Mouse (Mus musculus) intestine, postnatal 0 days (tissue): ENCODE results near the gene Gmfb. TPM values are rescaled to one million over a fixed set of nuclear protein-coding genes. Genes with fewer than 3 reads are reported as not detected.
A peak's percentile ranks its signal among the peaks of the same experiment; 100 is the strongest.
"Not testable (repeated sequence)": the region's sequence is repeated elsewhere in the genome, so short reads cannot be mapped to it uniquely, and the experiment has no call there.

Experiments
- ATAC-seq: fragments of 200-750 bp; cut with Nextera tagmentation; 2 replicates; pipeline ENCODE4 v1.8.0; 2017; ENCODE audit warnings: mild to moderate bottlenecking, moderate TSS enrichment, moderate library complexity
- H3K27ac ChIP-seq: fragments of 300-500 bp; sonication (generic); 2 replicates; pipeline ENCODE4 v1.5.1; 2014; ENCODE audit warnings: mild to moderate bottlenecking, low read depth, low read length, moderate library complexity
- H3K27me3 ChIP-seq: fragments of 300-500 bp; sonication (generic); replicated peaks from 2 replicates; pipeline ENCODE4 v1.6.1; 2014; ENCODE audit warnings: low read length, mixed read lengths; ENCODE audit not compliant: control insufficient read depth, insufficient read depth
- H3K36me3 ChIP-seq: fragments of 300-500 bp; sonication (generic); 2 replicates; pipeline ENCODE4 v1.6.1; 2014; ENCODE audit warnings: mild to moderate bottlenecking, moderate library complexity; ENCODE audit not compliant: control insufficient read depth, insufficient read depth
- H3K4me1 ChIP-seq: fragments of 300-500 bp; sonication (generic); replicated peaks from 2 replicates; pipeline ENCODE4 v1.6.1; 2014; ENCODE audit warnings: antibody characterized with exemption, low read length, mixed read lengths; ENCODE audit not compliant: control insufficient read depth, insufficient read depth
- H3K4me2 ChIP-seq: fragments of 300-500 bp; sonication (generic); replicated peaks from 2 replicates; pipeline ENCODE4 v1.6.1; 2014; ENCODE audit warnings: low read depth, mild to moderate bottlenecking, moderate library complexity
- H3K4me3 ChIP-seq: fragments of 300-500 bp; sonication (generic); 2 replicates; pipeline ENCODE4 v1.5.1; 2014; ENCODE audit warnings: low read depth, low read length
- H3K9ac ChIP-seq: fragments of 300-500 bp; sonication (generic); 2 replicates; pipeline ENCODE4 v1.6.1; 2014; ENCODE audit warnings: mild to moderate bottlenecking, low read depth, low read length
- H3K9me3 ChIP-seq: fragments of 300-500 bp; sonication (generic); 2 replicates; pipeline ENCODE4 v1.6.1; 2016; ENCODE audit warnings: mixed run types; ENCODE audit not compliant: control insufficient read depth
- CTCF ChIP-seq: sonication (generic); IDR thresholded peaks from 2 replicates; pipeline ENCODE4 v1.5.1; 2016; ENCODE audit warnings: low read depth, mild to moderate bottlenecking, control low read depth, antibody characterized with exemption, moderate library complexity
- WGBS: fragments of 180-500 bp; shearing (Covaris S2); extraction: QIAGEN DNeasy Blood & Tissue Kit; methylation state at CpG from one replicate; pipeline ENCODE4 v1.1.7; 2014; 5-methylcytosine and 5-hydroxymethylcytosine counted together
- polyA plus RNA-seq: library from polyadenylated mRNA; unstranded; fragments of >200 nt; fragmentation: Nextera tagmentation; extraction: Ambion mirVana; gene quantifications from 2 replicates; pipeline ENCODE4 v1.2.1, GENCODE M21; 2015

Gene Gmfb
- polyA plus RNA-seq, 1 experiment from 2014 or later = 53.9 TPM

GRCm38 (mm10) chr14:46823996-46824395, 2.0 kb upstream of the Gmfb start:
- TF ChIP-seq CTCF = no peak
- no peak for ATAC-seq
- Histone ChIP-seq H3K4me2 (no peak overlapping the region), H3K9ac (no peak overlapping the region), H3K4me3 (no peak overlapping the region), H3K4me1 (peaks cover 6% of the 10 kb centered on the region; the same call in 1 of the 2 replicates), H3K36me3 (no peaks in the 10 kb centered on the region), H3K27me3 (no peaks in the 10 kb centered on the region), H3K9me3 (no peaks in the 10 kb centered on the region), H3K27ac (no peak overlapping the region)
- WGBS = 44% methylated on average over 2 of the region's 2 CpGs

GRCm38 (mm10) chr14:46821271-46821872, 670 bp downstream of the Gmfb start:
- no peak for TF ChIP-seq CTCF
- peak overlapping the region; percentile 90 for H3K4me3 ChIP-seq
- no peaks in the 10 kb centered on the region for H3K27me3 ChIP-seq
- peaks cover 7% of the 10 kb centered on the region; the same call in 1 of the 2 replicates for H3K36me3 ChIP-seq
- peak overlapping the region; percentile 75 for H3K4me2 ChIP-seq
- ATAC-seq = peak; percentile 39
- under 1% methylated on average over 11 of the region's 11 CpGs for WGBS
- peaks cover 6% of the 10 kb centered on the region; the same call in 1 of the 2 replicates for H3K4me1 ChIP-seq
- H3K9ac ChIP-seq = peak overlapping the region; percentile 93
- H3K27ac ChIP-seq = peak overlapping the region; percentile 95
- H3K9me3 ChIP-seq = no peaks in the 10 kb centered on the region

GRCm38 (mm10) chr14:46819961-46820360, 2.1 kb downstream of the Gmfb start:
- H3K9me3 ChIP-seq, ATAC-seq, H3K27ac ChIP-seq, H3K27me3 ChIP-seq, H3K4me1 ChIP-seq, H3K9ac ChIP-seq, H3K4me2 ChIP-seq, H3K4me3 ChIP-seq: not testable (repeated sequence)
- peaks cover 18% of the 10 kb centered on the region for H3K36me3 ChIP-seq
- WGBS = 86% methylated on average over 5 of the region's 6 CpGs

GRCm38 (mm10) chr14:46818743-46819142, 3.3 kb downstream of the Gmfb start:
- TF ChIP-seq CTCF = no peak
- 81% methylated on average over 7 of the region's 7 CpGs for whole genome bisulfite sequencing
- H3K9me3 ChIP-seq = no peaks in the 10 kb centered on the region
- peaks cover 6% of the 10 kb centered on the region; the same call in 1 of the 2 replicates for H3K4me1 ChIP-seq
- no peak overlapping the region for H3K9ac ChIP-seq
- H3K4me3 ChIP-seq = no peak overlapping the region
- no peak overlapping the region for H3K27ac ChIP-seq
- H3K36me3 ChIP-seq = peaks cover 27% of the 10 kb centered on the region
- no peak for ATAC-seq
- no peaks in the 10 kb centered on the region for H3K27me3 ChIP-seq
- no peak overlapping the region for H3K4me2 ChIP-seq

- Histone ChIP-seq H3K9me3 (no peaks in the 10 kb centered on the region), H3K9ac (no peak overlapping the region), H3K36me3 (peaks cover 44% of the 10 kb centered on the region), H3K4me3 (no peak overlapping the region), H3K27ac (no peak overlapping the region), H3K4me1 (peaks cover 6% of the 10 kb centered on the region; the same call in 1 of the 2 replicates), H3K4me2 (no peak overlapping the region), H3K27me3 (no peaks in the 10 kb centered on the region)
- ATAC-seq = no peak
- 84% methylated on average over 8 of the region's 8 CpGs for WGBS
- no peak for TF ChIP-seq CTCF
Observed at GRCm38 (mm10) chr14:46816916-46817622, 5.0 kb downstream of the Gmfb start.

- Histone ChIP-seq H3K27me3 (no peaks in the 10 kb centered on the region), H3K36me3 (peaks cover 57% of the 10 kb centered on the region), H3K9ac (no peak overlapping the region), H3K4me2 (no peak overlapping the region), H3K9me3 (no peaks in the 10 kb centered on the region), H3K4me1 (no peaks in the 10 kb centered on the region), H3K4me3 (no peak overlapping the region), H3K27ac (no peak overlapping the region)
- WGBS = 91% methylated on average over 6 of the region's 6 CpGs
- TF ChIP-seq CTCF = no peak
- no peak for ATAC-seq
Observed at GRCm38 (mm10) chr14:46815640-46816039, 6.4 kb downstream of the Gmfb start.
